Mouse (Mus musculus) kidney, embryonic 15.5 days (tissue): Measurements from ENCODE around the gene Paxbp1. TPM values are rescaled to one million over a fixed set of nuclear protein-coding genes. Genes with fewer than 3 reads are reported as not detected.
"Not testable (repeated sequence)": the region's sequence is repeated elsewhere in the genome, so short reads cannot be mapped to it uniquely, and the experiment has no call there.

Experiments used
- ATAC-seq: fragments of 200-750 bp; cut with Nextera tagmentation; replicated peaks from 2 replicates; pipeline ENCODE4 v1.8.0; 2017; ENCODE audit warnings: moderate TSS enrichment; ENCODE audit not compliant: low FRiP score
- H3K27ac ChIP-seq: fragments of 300-500 bp; sonication (generic); 2 replicates; pipeline ENCODE4 v1.5.1; 2015; ENCODE audit warnings: mild to moderate bottlenecking, inconsistent platforms
- H3K27me3 ChIP-seq: fragments of 300-500 bp; sonication (generic); 2 replicates; pipeline ENCODE4 v1.6.1; 2015; ENCODE audit warnings: inconsistent platforms
- H3K36me3 ChIP-seq: fragments of 300-500 bp; sonication (generic); 2 replicates; pipeline ENCODE4 v1.6.1; 2015; ENCODE audit warnings: inconsistent platforms
- H3K4me1 ChIP-seq: fragments of 300-500 bp; sonication (generic); 2 replicates; pipeline ENCODE4 v1.6.1; 2015; ENCODE audit warnings: inconsistent platforms
- H3K4me2 ChIP-seq: fragments of 300-500 bp; sonication (generic); 2 replicates; pipeline ENCODE4 v1.6.1; 2015; ENCODE audit warnings: moderate library complexity, mild to moderate bottlenecking, inconsistent platforms
- H3K4me3 ChIP-seq: fragments of 300-500 bp; sonication (generic); replicated peaks from 2 replicates; pipeline ENCODE4 v1.5.1; 2015; ENCODE audit warnings: mild to moderate bottlenecking, inconsistent platforms
- H3K9ac ChIP-seq: fragments of 300-500 bp; sonication (generic); 2 replicates; pipeline ENCODE4 v1.6.1; 2015; ENCODE audit warnings: mild to moderate bottlenecking, inconsistent platforms
- H3K9me3 ChIP-seq: fragments of 300-500 bp; sonication (generic); replicated peaks from 2 replicates; pipeline ENCODE4 v1.6.1; 2016; ENCODE audit warnings: inconsistent platforms
- WGBS: fragments of 180-500 bp; shearing (Covaris S2); methylation state at CpG from one replicate; pipeline ENCODE4 v1.1.7; 2015; ENCODE audit warnings: mixed read lengths; 5-methylcytosine and 5-hydroxymethylcytosine counted together
- polyA plus RNA-seq: library from polyadenylated mRNA; unstranded; fragments of >200 nt; fragmentation: Nextera tagmentation; extraction: Ambion mirVana; gene quantifications from 2 replicates; pipeline ENCODE4 v1.2.1, GENCODE M21; 2015

The Paxbp1 gene
- 52.8 and 55.7 TPM in 2 replicates for polyA plus RNA-seq

- ATAC-seq: peak; percentile 98
- 2% methylated on average over 65 of the region's 70 CpGs for WGBS
- Histone ChIP-seq H3K4me3 (peak within 1 kb of the TSS; percentile 98), H3K4me1 (peaks cover 18% of the 10 kb centered on the region), H3K36me3 (peaks cover 17% of the 10 kb centered on the region), H3K9me3 (no peaks in the 10 kb centered on the region), H3K27me3 (no peaks in the 10 kb centered on the region), H3K9ac (peak within 1 kb of the TSS; percentile 97), H3K4me2 (peak within 1 kb of the TSS; percentile 70), H3K27ac (peak within 1 kb of the TSS; percentile 98)
Observed at GRCm38 (mm10) chr16:91044270-91045182, at the start of gene Paxbp1. Paxbp1 (minus strand) TSS chr16:91044543.

GRCm38 (mm10) chr16:91086642-91087306 is 42.4 kb upstream of the Paxbp1 start:
- H3K27me3 ChIP-seq: peaks cover 33% of the 10 kb centered on the region
- no peak overlapping the region for H3K4me3 ChIP-seq
- no peaks in the 10 kb centered on the region for H3K4me1 ChIP-seq
- peak; percentile 77; the same call in 1 of the 2 replicates for ATAC-seq
- H3K27ac ChIP-seq: no peak overlapping the region
- 57% methylated on average over 4 of the region's 4 CpGs for WGBS
- H3K9me3 ChIP-seq: no peaks in the 10 kb centered on the region
- H3K36me3 ChIP-seq: no peaks in the 10 kb centered on the region
- no peak overlapping the region for H3K9ac ChIP-seq
- no peak overlapping the region for H3K4me2 ChIP-seq

- no peak overlapping the region for H3K27ac ChIP-seq
- no peak overlapping the region for H3K4me2 ChIP-seq
- no peaks in the 10 kb centered on the region for H3K36me3 ChIP-seq
- no peak for ATAC-seq
- no peak overlapping the region for H3K4me3 ChIP-seq
- no peaks in the 10 kb centered on the region for H3K9me3 ChIP-seq
- no peak overlapping the region for H3K9ac ChIP-seq
- H3K4me1 ChIP-seq: no peaks in the 10 kb centered on the region
- H3K27me3 ChIP-seq: peaks cover 36% of the 10 kb centered on the region
- WGBS: 52% methylated on average over 17 of the region's 17 CpGs
Observed at GRCm38 (mm10) chr16:91085239-91085825, 41.0 kb upstream of the Paxbp1 start.

GRCm38 (mm10) chr16:91084307-91085238 is 40.2 kb upstream of the Paxbp1 start:
- no peak overlapping the region for H3K4me2 ChIP-seq
- no peaks in the 10 kb centered on the region for H3K4me1 ChIP-seq

GRCm38 (mm10) chr16:91083002-91083646 is 38.8 kb upstream of the Paxbp1 start:
- Histone ChIP-seq H3K4me1 (no peaks in the 10 kb centered on the region), H3K27me3 (peaks cover 35% of the 10 kb centered on the region), H3K36me3 (no peaks in the 10 kb centered on the region), H3K9me3 (no peaks in the 10 kb centered on the region), H3K4me3 (no peak overlapping the region), H3K9ac (no peak overlapping the region), H3K27ac (no peak overlapping the region), H3K4me2 (no peak overlapping the region)
- ATAC-seq: no peak
- 72% methylated on average over 4 of the region's 4 CpGs for WGBS

More at GRCm38 (mm10) chr16:91084307-91085238, 40.2 kb upstream of the Paxbp1 start:
- H3K27ac ChIP-seq: no peak overlapping the region
- no peaks in the 10 kb centered on the region for H3K9me3 ChIP-seq
- H3K4me3 ChIP-seq: no peak overlapping the region
- WGBS: 82% methylated on average over 21 of the region's 21 CpGs
- H3K36me3 ChIP-seq: no peaks in the 10 kb centered on the region
- ATAC-seq: no peak
- H3K9ac ChIP-seq: no peak overlapping the region
- H3K27me3 ChIP-seq: peaks cover 36% of the 10 kb centered on the region

- H3K27ac ChIP-seq: no peak overlapping the region
- H3K4me2 ChIP-seq: no peak overlapping the region
- no peak for ATAC-seq
- H3K9me3 ChIP-seq: no peaks in the 10 kb centered on the region
- no peak overlapping the region for H3K4me3 ChIP-seq
- WGBS: 22% methylated on average over 10 of the region's 12 CpGs
- H3K27me3 ChIP-seq: peaks cover 26% of the 10 kb centered on the region
- H3K4me1 ChIP-seq: no peaks in the 10 kb centered on the region
- no peaks in the 10 kb centered on the region for H3K36me3 ChIP-seq
- no peak overlapping the region for H3K9ac ChIP-seq
Observed at GRCm38 (mm10) chr16:91081508-91081907, 37.2 kb upstream of the Paxbp1 start.

GRCm38 (mm10) chr16:91076180-91076579 is 31.8 kb upstream of the Paxbp1 start:
- H3K9me3 ChIP-seq: no peaks in the 10 kb centered on the region
- WGBS: 75% methylated on average over 5 of the region's 5 CpGs
- no peak overlapping the region for H3K4me3 ChIP-seq
- no peak for ATAC-seq
- no peak overlapping the region for H3K27ac ChIP-seq
- no peak overlapping the region for H3K9ac ChIP-seq
- peaks cover 9% of the 10 kb centered on the region; the same call in 1 of the 2 replicates for H3K27me3 ChIP-seq
- no peak overlapping the region for H3K4me2 ChIP-seq
- no peaks in the 10 kb centered on the region for H3K4me1 ChIP-seq
- no peaks in the 10 kb centered on the region for H3K36me3 ChIP-seq

GRCm38 (mm10) chr16:91075423-91075822 is 31.1 kb upstream of the Paxbp1 start:
- 65% methylated on average over 8 of the region's 8 CpGs for WGBS
- not testable (repeated sequence) for H3K27ac ChIP-seq, H3K4me3 ChIP-seq, H3K36me3 ChIP-seq, H3K9ac ChIP-seq, H3K4me2 ChIP-seq, ATAC-seq, H3K4me1 ChIP-seq, H3K9me3 ChIP-seq
- peaks cover 12% of the 10 kb centered on the region; the same call in 1 of the 2 replicates for H3K27me3 ChIP-seq

GRCm38 (mm10) chr16:91073163-91073892 is 29.0 kb upstream of the Paxbp1 start:
- Histone ChIP-seq H3K4me3 (no peak overlapping the region), H3K36me3 (no peaks in the 10 kb centered on the region), H3K4me1 (no peaks in the 10 kb centered on the region), H3K27me3 (peaks cover 22% of the 10 kb centered on the region; the same call in 1 of the 2 replicates), H3K4me2 (peak overlapping the region; percentile 36; the same call in 1 of the 2 replicates), H3K27ac (no peak overlapping the region), H3K9me3 (no peaks in the 10 kb centered on the region), H3K9ac (no peak overlapping the region)
- ATAC-seq: peak; percentile 95
- WGBS: 34% methylated on average over 23 of the region's 24 CpGs

GRCm38 (mm10) chr16:91072256-91072655 is 27.9 kb upstream of the Paxbp1 start:
- WGBS: 86% methylated on average over 1 of the region's 1 CpGs

More at GRCm38 (mm10) chr16:91072256-91072655, 27.9 kb upstream of the Paxbp1 start:
- H3K4me1 ChIP-seq: no peaks in the 10 kb centered on the region
- H3K4me2 ChIP-seq: no peak overlapping the region
- H3K9me3 ChIP-seq: no peaks in the 10 kb centered on the region
- no peaks in the 10 kb centered on the region for H3K36me3 ChIP-seq
- ATAC-seq: no peak
- H3K4me3 ChIP-seq: no peak overlapping the region
- H3K9ac ChIP-seq: no peak overlapping the region
- peaks cover 23% of the 10 kb centered on the region for H3K27me3 ChIP-seq
- H3K27ac ChIP-seq: no peak overlapping the region
